Mouse (Mus musculus): ENCODE results near the gene Bcas1. TPM values are rescaled to one million over a fixed set of nuclear protein-coding genes. Genes with fewer than 3 reads are reported as not detected.

The Bcas1 gene
- polyA plus RNA-seq, 1 experiment from 2014 or later = 1.9 TPM

Other genes starting within 250 kb of the Bcas1 start
- 116 and 120 TPM in 2 replicates for gene Pfdn4, start 68.6 kb upstream of the Bcas1 start, polyA plus RNA-seq (2015; fragmentation: Nextera tagmentation; extraction: Ambion mirVana)
- gene Cyp24a1, start 69.3 kb upstream of the Bcas1 start, polyA plus RNA-seq (2015; fragmentation: Nextera tagmentation; extraction: Ambion mirVana) = 0.11 TPM in 1 of 2 replicates, not detected in the other
- not detected in 2 replicates for gene 4930470P17Rik, start 174.2 kb upstream of the Bcas1 start, polyA plus RNA-seq (2015; fragmentation: Nextera tagmentation; extraction: Ambion mirVana)